Mouse (Mus musculus) neural tube, embryonic 14.5 days (tissue): ENCODE results near the gene Acacb. TPM values are rescaled to one million over a fixed set of nuclear protein-coding genes. Genes with fewer than 3 reads are reported as not detected.

Experiments
- ATAC-seq: fragments of 200-750 bp; cut with Nextera tagmentation; 2 replicates; pipeline ENCODE4 v1.8.0; 2017; ENCODE audit warnings: low read depth, mild to moderate bottlenecking, moderate TSS enrichment, moderate library complexity
- H3K27ac ChIP-seq: fragments of 300-500 bp; sonication (generic); 2 replicates; pipeline ENCODE4 v1.5.1; 2014; ENCODE audit warnings: low read depth, mild to moderate bottlenecking, control low read depth, low read length, moderate library complexity, mixed read lengths
- H3K27me3 ChIP-seq: fragments of 300-500 bp; sonication (generic); 2 replicates; pipeline ENCODE4 v1.6.1; 2014; ENCODE audit warnings: low read length; ENCODE audit not compliant: control insufficient read depth, insufficient read depth
- H3K36me3 ChIP-seq: fragments of 300-500 bp; sonication (generic); 2 replicates; pipeline ENCODE4 v1.6.1; 2014; ENCODE audit warnings: low read length, mixed read lengths; ENCODE audit not compliant: control insufficient read depth, insufficient read depth
- H3K4me1 ChIP-seq: fragments of 300-500 bp; sonication (generic); 2 replicates; pipeline ENCODE4 v1.6.1; 2014; ENCODE audit warnings: low read length; ENCODE audit not compliant: control insufficient read depth, insufficient read depth
- H3K4me2 ChIP-seq: fragments of 300-500 bp; sonication (generic); 2 replicates; pipeline ENCODE4 v1.6.1; 2014; ENCODE audit warnings: mild to moderate bottlenecking, low read depth, low read length, control low read depth
- H3K4me3 ChIP-seq: fragments of 300-500 bp; sonication (generic); 2 replicates; pipeline ENCODE4 v1.5.1; 2014; ENCODE audit warnings: low read depth, low read length, control low read depth, mixed read lengths
- H3K9ac ChIP-seq: fragments of 300-500 bp; sonication (generic); replicated peaks from 2 replicates; pipeline ENCODE4 v1.6.1; 2014; ENCODE audit warnings: low read depth, mild to moderate bottlenecking, control low read depth, low read length, mixed read lengths
- H3K9me3 ChIP-seq: fragments of 300-500 bp; sonication (generic); 2 replicates; pipeline ENCODE4 v1.6.1; 2016; ENCODE audit warnings: low read length; ENCODE audit not compliant: control insufficient read depth
- WGBS: fragments of 180-500 bp; shearing (Covaris S2); extraction: QIAGEN DNeasy Blood & Tissue Kit; methylation state at CpG from one replicate; pipeline ENCODE4 v1.1.7; 2014; 5-methylcytosine and 5-hydroxymethylcytosine counted together
- polyA plus RNA-seq: library from polyadenylated mRNA; unstranded; fragments of >200 nt; fragmentation: Nextera tagmentation; extraction: Ambion mirVana; gene quantifications from 2 replicates; pipeline ENCODE4 v1.2.1, GENCODE M21; 2014

Acacb gene
- polyA plus RNA-seq: 3.2 and 4.8 TPM in 2 replicates

- Histone ChIP-seq H3K4me2 (no peak within 1 kb of the TSS), H3K27me3 (no peaks in the 10 kb centered on the region), H3K4me1 (0 out of 2 replicates have a peak, but pooled peaks cover 4% of the 10 kb centered on the region), H3K9ac (no peak within 1 kb of the TSS), H3K4me3 (no peak within 1 kb of the TSS), H3K36me3 (no peaks in the 10 kb centered on the region), H3K27ac (no peak within 1 kb of the TSS), H3K9me3 (no peaks in the 10 kb centered on the region)
- WGBS: 46% methylated on average over 19 of the region's 19 CpGs
- no peak for ATAC-seq
These were observed at the start of gene Acacb for GRCm38 (mm10) chr5:114146028-114146888. Gene Acacb, plus strand, starts transcription at chr5:114146535.

DNA sequence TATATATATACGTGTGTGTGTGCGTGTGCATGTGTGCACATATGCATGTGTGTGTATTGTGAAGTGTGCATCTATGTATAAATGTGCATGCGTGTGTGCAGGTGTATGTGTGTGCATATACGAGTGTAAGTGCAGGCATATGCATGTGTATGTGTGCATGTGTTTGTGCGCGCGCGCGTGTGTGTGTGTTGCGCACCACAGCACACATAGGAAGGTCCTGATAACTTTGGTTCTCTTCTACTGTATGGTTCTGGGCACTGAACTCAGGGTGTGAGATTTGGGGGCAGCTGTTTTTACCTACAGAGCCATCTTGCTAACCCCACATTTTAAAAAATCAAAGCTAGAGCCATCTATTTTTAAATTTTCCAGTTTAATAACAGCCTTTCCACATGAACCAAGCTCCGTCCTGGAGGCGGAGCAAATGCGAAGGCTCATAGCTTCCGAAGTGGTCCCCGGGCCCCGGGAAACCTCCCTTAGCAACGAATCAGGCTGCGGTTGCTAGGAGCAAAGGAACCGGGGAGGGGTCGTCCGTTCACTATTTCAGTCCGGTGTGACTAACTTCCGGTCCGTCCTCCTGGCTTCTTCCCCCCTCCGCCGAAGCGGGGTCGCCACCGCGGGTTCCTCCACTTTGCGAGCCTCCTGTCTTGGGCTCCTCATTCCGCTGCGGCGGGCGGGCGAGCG is 46.5 kb upstream of the Acacb start:
- Histone ChIP-seq H3K9me3 (no peaks in the 10 kb centered on the region), H3K27me3 (no peaks in the 10 kb centered on the region), H3K36me3 (0 out of 2 replicates have a peak, but pooled peaks cover 5% of the 10 kb centered on the region), H3K4me3 (peak overlapping the region; percentile 91), H3K4me1 (peaks cover 11% of the 10 kb centered on the region), H3K4me2 (peak overlapping the region; percentile 98), H3K9ac (peak overlapping the region; percentile 90), H3K27ac (peak overlapping the region; percentile 71)
- ATAC-seq: peak; percentile 93
- WGBS: 7% methylated on average over 37 of the region's 37 CpGs

- H3K27ac ChIP-seq: peak overlapping the region; percentile 71; the same call in 1 of the 2 replicates
- peaks cover 11% of the 10 kb centered on the region; the same call in 1 of the 2 replicates for H3K36me3 ChIP-seq
- H3K4me2 ChIP-seq: peak overlapping the region; percentile 98
- peak overlapping the region; percentile 91 for H3K4me3 ChIP-seq
- peaks cover 11% of the 10 kb centered on the region for H3K4me1 ChIP-seq
- H3K27me3 ChIP-seq: no peaks in the 10 kb centered on the region
- peak overlapping the region; percentile 90 for H3K9ac ChIP-seq
- peak; percentile 58; the same call in 1 of the 2 replicates for ATAC-seq
- H3K9me3 ChIP-seq: no peaks in the 10 kb centered on the region
- 3% methylated on average over 52 of the region's 64 CpGs for WGBS
These were observed 45.8 kb upstream of the Acacb start for GRCm38 (mm10) chr5:114100390-114101099.

GRCm38 (mm10) chr5:114101873-114102272 is 44.5 kb upstream of the Acacb start:
- no peak overlapping the region for H3K9ac ChIP-seq
- H3K4me3 ChIP-seq: no peak overlapping the region
- WGBS: 86% methylated on average over 4 of the region's 4 CpGs
- no peaks in the 10 kb centered on the region for H3K27me3 ChIP-seq
- no peak for ATAC-seq
- H3K4me2 ChIP-seq: no peak overlapping the region
- peaks cover 21% of the 10 kb centered on the region for H3K36me3 ChIP-seq
- H3K27ac ChIP-seq: no peak overlapping the region
- peaks cover 11% of the 10 kb centered on the region for H3K4me1 ChIP-seq
- H3K9me3 ChIP-seq: no peaks in the 10 kb centered on the region

GRCm38 (mm10) chr5:114102807-114103206 is 43.5 kb upstream of the Acacb start:
- no peak for ATAC-seq
- H3K4me2 ChIP-seq: no peak overlapping the region
- no peak overlapping the region for H3K4me3 ChIP-seq
- H3K36me3 ChIP-seq: peaks cover 21% of the 10 kb centered on the region
- WGBS: 75% methylated on average over 1 of the region's 1 CpGs
- no peak overlapping the region for H3K9ac ChIP-seq
- peaks cover 11% of the 10 kb centered on the region for H3K4me1 ChIP-seq
- H3K9me3 ChIP-seq: no peaks in the 10 kb centered on the region
- no peaks in the 10 kb centered on the region for H3K27me3 ChIP-seq
- no peak overlapping the region for H3K27ac ChIP-seq

- no peaks in the 10 kb centered on the region for H3K27me3 ChIP-seq
- H3K4me3 ChIP-seq: no peak overlapping the region
- no peak overlapping the region for H3K9ac ChIP-seq
- ATAC-seq: no peak
- no peaks in the 10 kb centered on the region for H3K9me3 ChIP-seq
- 68% methylated on average over 16 of the region's 16 CpGs for WGBS
- no peak overlapping the region for H3K27ac ChIP-seq
- peaks cover 43% of the 10 kb centered on the region for H3K36me3 ChIP-seq
- no peaks in the 10 kb centered on the region; the same call in 1 of the 2 replicates for H3K4me1 ChIP-seq
- no peak overlapping the region for H3K4me2 ChIP-seq
These were observed 39.9 kb upstream of the Acacb start for GRCm38 (mm10) chr5:114106391-114106935.

- Histone ChIP-seq H3K27ac (no peak overlapping the region), H3K4me3 (no peak overlapping the region), H3K4me1 (no peaks in the 10 kb centered on the region), H3K36me3 (peaks cover 60% of the 10 kb centered on the region), H3K9ac (no peak overlapping the region), H3K9me3 (no peaks in the 10 kb centered on the region), H3K27me3 (no peaks in the 10 kb centered on the region), H3K4me2 (no peak overlapping the region)
- 85% methylated on average over 6 of the region's 6 CpGs for WGBS
- no peak for ATAC-seq
These were observed 33.0 kb upstream of the Acacb start for GRCm38 (mm10) chr5:114113334-114113733.

DNA sequence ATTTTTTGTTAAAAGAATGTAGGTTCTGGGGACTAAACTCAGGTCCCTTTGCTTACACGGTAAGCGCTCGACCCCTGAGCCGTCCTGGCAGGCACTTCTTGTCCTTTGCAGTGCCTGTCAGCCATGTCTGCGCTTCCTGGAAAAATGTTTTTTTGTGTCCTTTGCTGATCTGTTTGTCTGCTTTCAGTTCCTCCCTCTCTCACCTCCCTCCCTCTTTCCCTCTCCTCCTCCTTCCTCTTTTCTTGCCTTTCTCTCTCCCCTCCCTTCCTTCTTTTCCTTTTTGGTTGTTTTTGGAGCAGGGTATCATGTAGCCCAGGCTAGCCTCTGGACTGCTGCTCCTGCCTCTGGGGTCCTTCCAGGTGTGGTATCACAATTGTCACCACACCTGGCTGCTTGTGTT is 31.3 kb upstream of the Acacb start:
- Histone ChIP-seq H3K27ac (no peak overlapping the region), H3K9me3 (no peaks in the 10 kb centered on the region), H3K4me2 (no peak overlapping the region), H3K4me3 (no peak overlapping the region), H3K9ac (no peak overlapping the region), H3K4me1 (no peaks in the 10 kb centered on the region), H3K27me3 (no peaks in the 10 kb centered on the region), H3K36me3 (peaks cover 47% of the 10 kb centered on the region)
- ATAC-seq: no peak
- WGBS: 80% methylated on average over 5 of the region's 5 CpGs
